Mouse (Mus musculus) monocyte, adult 5-6 weeks (primary cell): Measurements from ENCODE around the gene Ttll8. TPM values are rescaled to one million over a fixed set of nuclear protein-coding genes. Genes with fewer than 3 reads are reported as not detected.

Source experiments
- ATAC-seq: fragments of 153-309, 156-312 bp; replicated peaks from 2 replicates; pipeline ENCODE4 v1.8.0; 2017; ENCODE audit warnings: mild to moderate bottlenecking; ENCODE audit not compliant: low TSS enrichment, insufficient number of reproducible peaks, severe bottlenecking, poor library complexity, low FRiP score
- total RNA-seq: library from RNA; stranded (forward); fragments of 200-1000, 200-491, 200-594 nt; gene quantifications from 3 replicates; pipeline ENCODE4 v1.2.3, GENCODE M21; 2017

Gene Ttll8
- total RNA-seq, 1 experiment from 2014 or later, result not detected

DNA sequence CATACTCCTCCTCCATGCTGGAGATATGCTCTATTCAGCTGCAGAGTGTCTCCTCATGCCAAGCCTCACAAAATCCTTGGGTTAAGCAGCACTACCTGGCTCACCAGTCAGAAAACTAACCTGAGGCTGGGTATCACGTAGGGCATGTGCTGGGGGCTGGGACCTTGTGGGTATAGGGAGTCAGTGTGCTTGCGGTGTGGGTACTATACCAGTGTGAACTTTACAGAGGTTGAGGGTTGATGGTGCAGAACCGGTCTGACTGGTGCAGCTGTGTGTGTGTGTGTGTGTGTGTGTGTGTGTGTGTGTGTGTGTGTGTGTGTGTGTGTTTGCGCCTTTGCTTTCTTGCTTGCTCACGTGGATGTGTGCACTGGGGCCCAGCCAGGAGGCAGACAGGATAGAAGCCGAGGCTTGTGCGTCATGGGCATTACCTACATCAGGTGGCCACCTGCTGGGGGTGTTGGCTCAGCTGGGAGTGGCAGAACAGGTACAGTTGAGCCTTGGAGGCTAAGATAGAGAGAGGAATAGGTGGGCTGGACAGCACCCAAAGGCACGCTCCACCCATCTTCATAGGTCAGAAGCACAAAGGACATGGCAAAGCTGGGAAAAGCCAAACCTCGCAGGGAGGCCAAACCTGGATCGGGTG is 102.6 kb downstream of the Ttll8 start:
- ATAC-seq, result no peak

DNA sequence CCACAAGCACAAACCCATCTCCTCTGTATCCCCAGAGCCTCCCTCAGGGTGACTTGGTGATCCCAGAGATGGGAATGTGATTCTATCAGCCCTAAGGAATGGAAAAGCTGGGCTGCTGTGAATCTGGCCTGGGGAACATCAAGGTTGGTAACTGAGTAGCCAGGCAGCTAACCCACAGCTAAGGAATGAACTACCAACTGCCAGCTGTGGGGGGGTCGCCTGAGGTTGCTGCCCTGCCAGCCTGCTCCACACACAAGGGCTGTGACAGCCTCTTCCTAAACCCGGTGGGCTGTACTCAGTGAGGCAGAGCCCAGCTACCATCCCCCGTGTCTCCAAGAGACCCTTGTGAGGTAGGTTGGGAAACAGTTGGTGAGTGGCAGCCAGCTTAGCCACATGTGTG is 103.1 kb downstream of the Ttll8 start:
- ATAC-seq, result no peak

DNA sequence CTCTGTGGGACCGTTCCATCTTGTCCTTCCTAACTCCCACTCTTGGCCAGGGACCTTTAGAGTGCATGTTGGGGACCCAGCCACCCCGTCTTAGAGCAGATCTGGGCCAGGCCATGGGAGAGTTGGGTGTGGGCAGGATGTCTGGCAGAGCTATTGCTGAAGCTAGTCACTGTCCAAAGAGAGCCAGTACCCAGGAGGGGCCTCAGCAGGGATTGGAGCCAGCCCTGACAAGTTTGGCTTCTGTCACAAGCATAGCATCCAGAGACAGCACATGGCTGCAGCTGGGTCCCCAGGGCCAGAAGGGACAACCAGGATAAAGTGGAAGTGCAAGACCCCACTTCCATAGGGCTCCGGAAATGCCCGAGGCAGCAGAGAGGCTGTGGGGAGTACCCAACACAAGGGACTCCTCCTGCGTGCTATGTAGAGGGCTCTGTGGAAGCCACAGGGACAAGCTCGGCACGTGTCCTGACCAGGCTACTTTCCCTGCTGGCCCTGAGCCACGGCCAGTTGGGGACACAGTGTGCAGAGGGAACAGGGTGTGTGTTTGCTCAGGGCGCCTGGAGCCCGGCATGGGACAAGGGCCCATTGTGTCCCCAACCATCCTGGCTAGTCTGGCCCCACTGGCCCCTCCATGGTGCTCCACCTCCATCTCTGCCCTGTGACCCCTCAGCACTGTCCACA is 103.9 kb downstream of the Ttll8 start:
- ATAC-seq, result no peak

DNA sequence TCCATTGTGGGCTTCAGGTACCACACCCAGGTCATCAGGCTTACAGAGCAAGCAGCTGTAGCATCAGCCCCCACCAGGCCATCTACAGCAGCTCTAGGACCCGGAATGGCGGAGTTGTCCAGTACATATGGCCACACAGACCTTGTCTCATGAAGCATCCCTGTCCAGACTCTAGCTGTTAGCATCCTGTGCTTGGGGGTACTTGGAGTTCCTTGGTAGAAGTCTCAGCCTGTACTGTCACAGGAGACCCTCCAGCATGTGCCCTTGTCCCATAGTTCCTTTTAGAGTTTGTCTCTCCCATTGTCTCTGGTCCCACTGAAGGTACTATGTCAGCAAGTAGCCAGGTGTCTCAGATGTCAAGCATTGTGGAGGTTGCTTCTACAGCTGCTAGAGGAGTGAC is 104.6 kb downstream of the Ttll8 start:
- no peak for ATAC-seq

DNA sequence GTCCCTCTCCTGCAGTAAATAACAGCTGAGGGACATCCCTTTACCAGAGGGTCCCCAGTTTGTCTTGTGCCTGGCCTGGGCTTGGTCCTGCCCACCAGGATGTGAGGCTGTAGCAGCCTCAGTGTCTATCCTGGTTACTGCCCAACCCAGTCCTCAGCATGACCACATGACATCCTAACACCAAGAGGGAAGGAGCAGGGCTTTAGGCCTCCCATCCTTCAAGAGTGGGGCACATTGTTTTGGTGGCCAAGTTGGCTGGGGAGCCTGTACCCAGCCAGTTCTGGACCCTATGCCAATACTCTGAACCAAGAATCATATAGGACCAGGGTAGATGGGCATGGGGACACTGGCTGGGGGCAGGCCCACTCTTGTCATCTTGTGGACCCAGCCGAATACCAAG is 105.6 kb downstream of the Ttll8 start:
- no peak for ATAC-seq

DNA sequence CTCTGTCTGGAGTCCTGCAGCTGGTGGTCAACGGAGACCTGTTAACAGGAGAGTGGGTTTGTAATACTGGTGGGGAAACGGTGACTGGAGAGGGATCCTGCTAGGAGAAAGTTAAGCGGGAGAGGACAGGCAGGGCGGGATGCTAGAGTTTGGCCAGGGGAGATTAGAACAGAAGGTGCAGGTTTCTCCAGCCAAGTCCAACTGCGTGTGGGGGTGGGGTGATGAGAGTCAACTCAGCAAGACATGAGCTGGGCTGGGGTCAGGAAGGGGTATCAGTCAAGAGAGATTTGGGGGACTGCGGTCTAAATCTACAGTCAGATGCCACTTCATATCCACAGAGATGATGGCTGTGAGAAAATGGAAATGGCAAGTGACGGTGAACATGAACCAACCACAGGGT is 109.3 kb downstream of the Ttll8 start:
- ATAC-seq, result no peak

DNA sequence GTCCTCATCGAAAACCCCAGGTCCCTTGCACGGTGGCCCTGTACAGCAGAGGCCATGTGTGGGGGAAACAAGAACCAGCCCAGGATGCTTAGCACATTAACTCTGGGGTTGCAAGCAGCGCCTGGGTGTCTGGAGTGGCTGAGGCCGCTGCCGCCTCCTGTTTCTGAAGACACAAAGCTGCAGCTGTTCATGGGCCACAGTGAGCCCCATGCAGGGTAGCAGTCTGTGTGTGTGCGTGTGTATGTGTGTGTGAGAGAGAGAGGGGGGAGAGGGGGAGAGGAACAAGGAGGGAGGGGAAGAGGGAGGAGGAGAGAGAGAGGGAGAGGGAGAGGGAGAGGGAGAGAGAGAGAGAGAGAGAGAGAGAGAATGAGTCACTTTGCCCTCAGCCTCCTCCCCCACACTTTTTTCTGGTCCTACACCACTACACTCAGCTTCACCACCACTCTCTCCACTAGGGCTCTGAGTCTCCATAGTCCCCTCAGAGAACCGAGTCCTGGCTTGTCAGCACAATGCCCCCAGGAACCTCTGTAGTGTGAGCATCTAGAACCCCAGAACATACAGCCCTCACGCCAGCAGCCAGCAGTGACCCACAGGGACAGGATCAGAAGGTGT is 110.6 kb downstream of the Ttll8 start:
- ATAC-seq, result no peak

DNA sequence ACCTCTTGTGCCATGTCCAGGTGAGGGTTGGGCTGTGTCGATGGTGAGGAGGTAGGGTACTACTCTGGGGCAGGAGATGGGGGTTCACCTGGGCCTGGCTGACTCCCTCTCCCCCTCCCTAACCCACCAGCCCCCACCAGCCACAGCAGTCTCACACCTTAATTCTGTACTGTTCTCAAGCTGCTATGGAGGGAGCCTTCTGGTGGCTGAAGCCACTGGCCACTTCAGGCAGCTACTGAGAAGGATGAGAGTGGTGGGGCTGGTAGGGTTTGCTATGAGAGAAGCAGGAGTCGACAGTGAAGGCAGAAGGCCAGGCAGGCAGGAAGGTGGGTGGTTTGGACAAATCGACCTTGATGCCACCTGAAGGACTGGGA is 111.9 kb downstream of the Ttll8 start:
- no peak for ATAC-seq

DNA sequence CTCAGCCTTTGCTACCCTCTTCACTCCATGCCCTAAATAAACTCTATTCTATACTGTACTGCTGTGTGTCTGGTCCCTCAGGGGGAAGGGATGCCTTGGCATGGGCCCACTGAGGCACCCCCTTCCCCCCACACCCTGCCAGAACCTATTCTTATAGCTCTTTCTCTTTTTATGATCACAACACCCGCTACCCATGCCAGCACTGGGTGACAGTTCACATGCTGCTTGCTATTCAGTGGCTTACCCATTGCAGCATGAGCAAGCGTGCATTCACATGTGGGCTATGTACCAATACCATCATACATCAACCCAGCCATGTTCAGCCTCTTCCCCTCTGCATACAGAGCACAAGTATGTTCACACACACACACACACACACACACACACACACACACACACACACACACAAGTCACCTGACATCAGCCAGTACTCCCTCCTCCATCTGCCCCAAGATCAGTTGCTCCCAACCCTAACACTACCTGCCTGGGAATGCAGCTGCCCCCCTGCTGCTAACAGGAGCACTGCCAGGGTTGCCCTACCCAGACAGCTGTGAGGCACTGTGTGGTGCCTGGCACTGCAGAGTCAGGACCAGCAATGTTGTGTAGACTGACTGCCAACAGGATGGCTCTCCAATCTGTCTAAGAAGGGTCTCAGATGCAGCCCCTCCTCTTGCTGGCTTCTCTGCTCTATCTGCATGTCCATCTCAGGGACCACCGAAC is 112.5 kb downstream of the Ttll8 start:
- ATAC-seq, result no peak

DNA sequence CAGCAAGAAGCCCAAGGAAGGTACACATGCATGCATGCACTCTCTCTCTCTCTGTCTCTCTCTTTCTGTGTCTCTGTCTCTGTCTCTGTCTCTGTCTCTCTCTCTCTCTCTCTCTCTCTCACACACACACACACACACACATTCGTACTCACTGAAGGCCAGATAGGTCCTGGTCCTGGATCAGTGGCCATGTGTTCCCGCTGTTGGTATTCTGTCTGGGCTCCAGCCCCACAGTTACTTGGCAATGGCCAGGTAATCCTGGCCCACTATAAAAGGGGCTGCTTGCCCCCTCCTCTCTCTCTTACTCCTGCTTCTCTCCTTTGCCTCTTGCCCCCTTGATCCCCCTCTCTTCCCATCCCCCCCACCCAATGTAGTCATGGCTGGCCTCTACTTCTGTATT is 113.1 kb downstream of the Ttll8 start:
- no peak for ATAC-seq

Other genes starting within 250 kb of the Ttll8 start
- 81.7 to 95.3 TPM (median 82.8 TPM) in 3 replicates for gene Brd1, start 220.2 kb downstream of the Ttll8 start, total RNA-seq
- gene Zbed4, start 202.8 kb downstream of the Ttll8 start, total RNA-seq, result 16.3 to 28.2 TPM (median 20.2 TPM) in 3 replicates
- 5.8 to 15.6 TPM (median 9.6 TPM) in 3 replicates for gene Alg12, start 135.1 kb downstream of the Ttll8 start, total RNA-seq
- 59.8 to 71.4 TPM (median 62.8 TPM) in 3 replicates for gene Creld2, start 134.8 kb downstream of the Ttll8 start, total RNA-seq
- 31.1 to 42.4 TPM (median 34.9 TPM) in 3 replicates for gene Pim3, start 92.2 kb downstream of the Ttll8 start, total RNA-seq
- 0.29 TPM in 1 of 3 replicates, not detected in the others for gene Mlc1, start 24.6 kb upstream of the Ttll8 start, total RNA-seq
- gene Mov10l1, start 28.5 kb upstream of the Ttll8 start, total RNA-seq, result not detected in 3 replicates
- not detected in 3 replicates for gene Panx2, start 105.3 kb upstream of the Ttll8 start, total RNA-seq
- gene Trabd, start 120.7 kb upstream of the Ttll8 start, total RNA-seq, result 39.1 to 48.0 TPM (median 42.2 TPM) in 3 replicates
- gene Selenoo, start 134.7 kb upstream of the Ttll8 start, total RNA-seq, result 13.1 to 23.8 TPM (median 16.3 TPM) in 3 replicates
- 11.0 to 27.3 TPM (median 26.4 TPM) in 3 replicates for gene Tubgcp6, start 168.7 kb upstream of the Ttll8 start, total RNA-seq
- gene Hdac10, start 174.3 kb upstream of the Ttll8 start, total RNA-seq, result 19.4 to 24.3 TPM (median 20.6 TPM) in 3 replicates
- gene Mapk12, start 186.3 kb upstream of the Ttll8 start, total RNA-seq, result 0.39 to 5.8 TPM (median 3.7 TPM) in 3 replicates
- 4.5 to 6.6 TPM (median 4.6 TPM) in 3 replicates for gene Mapk11, start 195.2 kb upstream of the Ttll8 start, total RNA-seq
- 145 to 153 TPM (median 153 TPM) in 3 replicates for gene Plxnb2, start 226.4 kb upstream of the Ttll8 start, total RNA-seq
- gene Dennd6b, start 242.1 kb upstream of the Ttll8 start, total RNA-seq, result 2.1 to 3.1 TPM (median 2.7 TPM) in 3 replicates